Mouse (Mus musculus): Measurements from ENCODE around the gene Txnrd1. TPM values are rescaled to one million over a fixed set of nuclear protein-coding genes. Genes with fewer than 3 reads are reported as not detected.

Gene Txnrd1
- polyA plus RNA-seq, 1 experiment from 2014 or later, result 67.9 TPM

DNA sequence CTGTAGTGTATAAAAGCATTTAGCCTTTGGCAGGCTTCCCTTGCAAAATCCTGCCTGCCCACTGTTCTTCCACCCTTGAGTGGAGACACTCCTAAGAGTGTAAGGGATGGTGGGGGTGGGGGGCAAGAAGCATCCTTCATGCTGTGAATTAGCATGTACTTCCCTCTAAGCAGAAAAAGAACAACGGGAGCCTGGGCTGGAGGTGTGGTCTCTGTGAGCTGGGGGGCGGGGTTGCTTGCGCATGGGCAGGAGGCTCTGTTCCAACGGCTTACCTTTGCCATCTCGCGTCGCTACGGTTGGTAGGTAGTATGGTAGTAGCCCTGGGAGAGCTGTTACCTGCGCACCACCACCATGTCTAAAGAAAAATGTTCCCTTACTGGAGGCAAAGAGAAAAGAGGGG is 32.6 kb downstream of the Txnrd1 start, which contains the start of gene Eid3:
Eid3 (plus strand) TSS at position 271 of the 400 bp plus-strand sequence.
- no peak for ATAC-seq (ENCODE audit: low read depth)
- peaks cover 75% of the 10 kb centered on the region for H3K36me3 ChIP-seq

GRCm38 (mm10) chr10:82866832-82867231 is 33.1 kb downstream of the Txnrd1 start:
- 83% methylated on average over 18 of the region's 18 CpGs for WGBS (ENCODE audit: insufficient replicate concordance)
- H3K9ac ChIP-seq, result no peak overlapping the region
- H3K4me1 ChIP-seq (replicated peaks), result peaks cover 45% of the 10 kb centered on the region
- no peak overlapping the region for H3K4me3 ChIP-seq (replicated peaks)
- ATAC-seq (ENCODE audit: low read depth) (no peak), DNase-seq (no peak)
- H3K36me3 ChIP-seq, result peaks cover 75% of the 10 kb centered on the region
- no peak overlapping the region for H3K4me2 ChIP-seq
- H3K27me3 ChIP-seq, result no peaks in the 10 kb centered on the region
- H3K9me3 ChIP-seq (replicated peaks), result no peaks in the 10 kb centered on the region
- H3K27ac ChIP-seq, result no peak overlapping the region

More for the DNA sequence above, 32.6 kb downstream of the Txnrd1 start, which contains the start of gene Eid3:
- Histone ChIP-seq H3K4me2 (no peak within 1 kb of the TSS), H3K9ac (no peak within 1 kb of the TSS), H3K9me3 (replicated peaks) (no peaks in the 10 kb centered on the region), H3K4me3 (replicated peaks) (no peak within 1 kb of the TSS), H3K27ac (no peak within 1 kb of the TSS), H3K4me1 (replicated peaks) (peaks cover 50% of the 10 kb centered on the region), H3K27me3 (no peaks in the 10 kb centered on the region)
- 77% methylated on average over 9 of the region's 9 CpGs for WGBS (ENCODE audit: insufficient replicate concordance)
- DNase-seq, result no peak

GRCm38 (mm10) chr10:82868418-82869086 is 34.8 kb downstream of the Txnrd1 start:
- 64% methylated on average over 6 of the region's 6 CpGs for WGBS (ENCODE audit: insufficient replicate concordance)
- no peaks in the 10 kb centered on the region for H3K9me3 ChIP-seq (replicated peaks)
- peaks cover 69% of the 10 kb centered on the region for H3K36me3 ChIP-seq
- no peak overlapping the region for H3K9ac ChIP-seq
- no peak overlapping the region for H3K27ac ChIP-seq
- H3K4me3 ChIP-seq (replicated peaks), result no peak overlapping the region
- peaks cover 41% of the 10 kb centered on the region for H3K4me1 ChIP-seq (replicated peaks)
- H3K27me3 ChIP-seq, result no peaks in the 10 kb centered on the region
- no peak overlapping the region for H3K4me2 ChIP-seq
- DNase-seq (no peak), ATAC-seq (ENCODE audit: low read depth) (no peak)

- Histone ChIP-seq H3K4me2 (no peak overlapping the region), H3K9me3 (replicated peaks) (no peaks in the 10 kb centered on the region), H3K27ac (no peak overlapping the region), H3K27me3 (no peaks in the 10 kb centered on the region), H3K36me3 (peaks cover 81% of the 10 kb centered on the region), H3K4me3 (replicated peaks) (no peak overlapping the region), H3K9ac (no peak overlapping the region), H3K4me1 (replicated peaks) (peaks cover 13% of the 10 kb centered on the region)
- no peak for ATAC-seq (ENCODE audit: low read depth)
- WGBS (ENCODE audit: insufficient replicate concordance), result 87% methylated on average over 10 of the region's 10 CpGs
- no peak for DNase-seq
Measured at GRCm38 (mm10) chr10:82875446-82875845, 41.7 kb downstream of the Txnrd1 start.

- H3K9ac ChIP-seq, result no peak overlapping the region
- no peaks in the 10 kb centered on the region for H3K9me3 ChIP-seq (replicated peaks)
- WGBS (ENCODE audit: insufficient replicate concordance), result 79% methylated on average over 16 of the region's 16 CpGs
- no peaks in the 10 kb centered on the region for H3K27me3 ChIP-seq
- no peak overlapping the region for H3K4me3 ChIP-seq (replicated peaks)
- peaks cover 13% of the 10 kb centered on the region for H3K4me1 ChIP-seq (replicated peaks)
- peak; percentile 54; the same call in 1 of the 2 replicates for ATAC-seq (ENCODE audit: low read depth)
- peaks cover 84% of the 10 kb centered on the region for H3K36me3 ChIP-seq
- no peak overlapping the region for H3K4me2 ChIP-seq
- no peak for DNase-seq
- no peak overlapping the region for H3K27ac ChIP-seq
Measured at GRCm38 (mm10) chr10:82876076-82876796, 42.5 kb downstream of the Txnrd1 start.

GRCm38 (mm10) chr10:82887354-82887753 is 53.6 kb downstream of the Txnrd1 start:
- WGBS (ENCODE audit: insufficient replicate concordance), result 88% methylated on average over 6 of the region's 6 CpGs
- DNase-seq (no peak), ATAC-seq (ENCODE audit: low read depth) (no peak)
- no peak overlapping the region for H3K4me3 ChIP-seq (replicated peaks)
- peaks cover 96% of the 10 kb centered on the region for H3K36me3 ChIP-seq
- H3K27me3 ChIP-seq, result no peaks in the 10 kb centered on the region
- no peaks in the 10 kb centered on the region for H3K9me3 ChIP-seq (replicated peaks)
- H3K9ac ChIP-seq, result no peak overlapping the region
- peaks cover 31% of the 10 kb centered on the region for H3K4me1 ChIP-seq (replicated peaks)
- H3K4me2 ChIP-seq, result no peak overlapping the region
- no peak overlapping the region for H3K27ac ChIP-seq

- ATAC-seq (ENCODE audit: low read depth), result peak; percentile 30; the same call in 1 of the 2 replicates
Measured at GRCm38 (mm10) chr10:82888576-82888975, 54.8 kb downstream of the Txnrd1 start.

GRCm38 (mm10) chr10:82889447-82889973 is 55.8 kb downstream of the Txnrd1 start:
- 70% methylated on average over 9 of the region's 9 CpGs for WGBS (ENCODE audit: insufficient replicate concordance)
- Histone ChIP-seq H3K27me3 (no peaks in the 10 kb centered on the region), H3K9me3 (replicated peaks) (no peaks in the 10 kb centered on the region), H3K36me3 (peaks cover 96% of the 10 kb centered on the region), H3K4me3 (replicated peaks) (no peak overlapping the region), H3K27ac (no peak overlapping the region), H3K4me2 (no peak overlapping the region), H3K9ac (no peak overlapping the region), H3K4me1 (replicated peaks) (peaks cover 49% of the 10 kb centered on the region)
- no peak for DNase-seq
- ATAC-seq (ENCODE audit: low read depth), result peak; percentile 32; the same call in 1 of the 2 replicates

More at GRCm38 (mm10) chr10:82888576-82888975, 54.8 kb downstream of the Txnrd1 start:
- H3K27ac ChIP-seq, result no peak overlapping the region
- WGBS (ENCODE audit: insufficient replicate concordance), result 56% methylated on average over 8 of the region's 8 CpGs
- no peak overlapping the region for H3K9ac ChIP-seq
- H3K36me3 ChIP-seq, result peaks cover 96% of the 10 kb centered on the region
- H3K4me1 ChIP-seq (replicated peaks), result peaks cover 42% of the 10 kb centered on the region
- no peak overlapping the region for H3K4me2 ChIP-seq
- no peak for DNase-seq
- H3K4me3 ChIP-seq (replicated peaks), result no peak overlapping the region
- no peaks in the 10 kb centered on the region for H3K9me3 ChIP-seq (replicated peaks)
- no peaks in the 10 kb centered on the region for H3K27me3 ChIP-seq

DNA sequence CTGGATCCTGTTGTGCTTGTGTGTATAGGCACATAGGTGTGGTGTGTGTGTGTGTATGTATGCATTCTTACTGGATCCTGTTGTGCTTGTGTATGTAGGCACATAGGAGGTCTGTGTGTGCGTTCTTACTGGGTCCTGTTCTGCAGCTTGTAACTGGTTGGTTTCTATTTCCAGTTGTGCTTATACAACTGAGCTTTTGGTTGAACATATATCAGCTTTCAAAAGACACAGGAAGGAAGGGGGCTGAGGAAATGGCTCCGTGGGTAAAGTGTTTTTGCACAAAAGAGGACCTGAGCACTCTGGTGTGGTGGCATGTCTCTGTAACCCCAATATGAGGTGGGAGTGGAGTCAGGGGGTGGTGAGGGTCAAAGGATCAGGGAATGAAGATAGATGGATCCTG is 57.2 kb downstream of the Txnrd1 start:
- ATAC-seq (ENCODE audit: low read depth) (peak; percentile 2; the same call in 1 of the 2 replicates), DNase-seq (no peak)
- no peak overlapping the region for H3K27ac ChIP-seq
- H3K4me2 ChIP-seq, result no peak overlapping the region
- WGBS (ENCODE audit: insufficient replicate concordance), result 51% methylated on average over 2 of the region's 2 CpGs
- no peaks in the 10 kb centered on the region for H3K9me3 ChIP-seq (replicated peaks)
- H3K36me3 ChIP-seq, result peaks cover 96% of the 10 kb centered on the region
- no peak overlapping the region for H3K9ac ChIP-seq
- H3K27me3 ChIP-seq, result no peaks in the 10 kb centered on the region
- H3K4me1 ChIP-seq (replicated peaks), result peaks cover 51% of the 10 kb centered on the region
- no peak overlapping the region for H3K4me3 ChIP-seq (replicated peaks)

DNA sequence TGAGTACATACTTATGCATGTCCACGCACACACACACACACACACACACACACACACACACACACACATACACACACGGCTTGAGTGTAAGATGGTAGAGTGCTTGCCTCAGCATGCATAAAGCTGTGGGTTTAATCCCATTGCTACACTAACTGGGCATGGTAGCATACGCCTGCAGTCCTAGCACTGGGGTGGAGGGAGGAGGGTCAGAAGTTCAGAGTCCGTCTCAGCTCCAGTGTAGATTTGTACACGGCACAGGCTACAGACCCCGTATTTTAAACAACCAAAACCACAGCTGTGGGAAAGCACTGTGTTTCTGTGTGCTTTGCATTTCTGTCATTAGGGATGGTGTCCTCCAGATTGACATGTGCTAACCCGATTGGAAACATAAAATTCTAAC is 57.7 kb downstream of the Txnrd1 start:
- ATAC-seq (ENCODE audit: low read depth), result peak; percentile 64
- Histone ChIP-seq H3K36me3 (peaks cover 96% of the 10 kb centered on the region), H3K27ac (no peak overlapping the region), H3K27me3 (no peaks in the 10 kb centered on the region), H3K9me3 (replicated peaks) (no peaks in the 10 kb centered on the region), H3K4me2 (no peak overlapping the region), H3K9ac (no peak overlapping the region), H3K4me3 (replicated peaks) (no peak overlapping the region), H3K4me1 (replicated peaks) (peaks cover 51% of the 10 kb centered on the region)
- DNase-seq, result no peak
- 72% methylated on average over 7 of the region's 7 CpGs for WGBS (ENCODE audit: insufficient replicate concordance)

DNA sequence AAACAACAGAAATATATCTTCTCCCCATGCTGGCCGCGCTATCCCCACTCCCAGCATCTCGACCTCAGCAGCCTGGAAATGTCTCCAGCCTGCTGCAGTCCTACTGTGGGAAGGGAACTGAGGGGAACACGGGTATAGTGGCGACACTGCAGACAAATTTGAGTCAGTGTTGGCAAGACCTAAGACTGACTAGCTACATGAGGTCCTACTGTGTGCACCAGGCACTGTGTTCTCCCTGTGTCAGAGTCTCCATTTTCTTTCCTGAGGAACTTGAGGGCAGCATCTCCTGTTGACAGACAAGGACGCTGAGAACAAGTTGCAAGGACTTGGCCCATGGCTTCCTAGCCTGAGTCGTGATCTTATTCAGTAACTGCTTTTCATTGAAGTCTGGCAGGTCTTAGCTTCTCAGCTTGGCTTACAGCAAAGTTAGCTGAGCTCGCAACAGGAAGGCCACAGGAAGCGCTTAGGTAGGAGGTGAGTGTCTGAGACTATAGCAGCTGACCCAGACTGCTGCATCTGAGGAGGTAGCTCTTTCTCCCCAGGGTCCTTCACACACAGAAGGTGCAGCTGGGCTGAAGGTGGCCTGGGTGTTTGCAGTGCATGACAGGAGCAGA is 58.8 kb downstream of the Txnrd1 start:
- DNase-seq, result no peak
- no peak for ATAC-seq (ENCODE audit: low read depth)
- 85% methylated on average over 9 of the region's 9 CpGs for WGBS (ENCODE audit: insufficient replicate concordance)
- no peak overlapping the region for H3K27ac ChIP-seq
- H3K9me3 ChIP-seq (replicated peaks), result no peaks in the 10 kb centered on the region
- peaks cover 96% of the 10 kb centered on the region for H3K36me3 ChIP-seq
- H3K9ac ChIP-seq, result no peak overlapping the region
- no peaks in the 10 kb centered on the region for H3K27me3 ChIP-seq
- H3K4me3 ChIP-seq (replicated peaks), result no peak overlapping the region
- H3K4me2 ChIP-seq, result no peak overlapping the region
- peaks cover 51% of the 10 kb centered on the region for H3K4me1 ChIP-seq (replicated peaks)
